Mouse (Mus musculus) common myeloid progenitor, adult 5-6 weeks (primary cell): ENCODE measurements around the gene Mitf. TPM values are rescaled to one million over a fixed set of nuclear protein-coding genes. Genes with fewer than 3 reads are reported as not detected.

Source experiments
- ATAC-seq: replicated peaks from 2 replicates; pipeline ENCODE4 v1.8.0; 2016; ENCODE audit warnings: low read depth, mild to moderate bottlenecking, moderate TSS enrichment, inconsistent platforms; ENCODE audit not compliant: poor library complexity, severe bottlenecking
- total RNA-seq: library from RNA; stranded (forward); fragments of 200-1000, 187-1606 nt; gene quantifications from 2 replicates; pipeline ENCODE4 v1.2.3, GENCODE M21; 2017

The Mitf gene
- total RNA-seq, result 4.5 and 6.3 TPM in 2 replicates

- ATAC-seq, result peak; percentile 98
Observed at GRCm38 (mm10) chr6:97806781-97807743, at the start of gene Mitf. TSS of gene Mitf (plus strand) at chr6:97807052.

GRCm38 (mm10) chr6:97757361-97757760, 49.5 kb upstream of the Mitf start:
- no peak for ATAC-seq

- no peak for ATAC-seq
Observed at GRCm38 (mm10) chr6:97758884-97759283, 48.0 kb upstream of the Mitf start.

- peak; percentile 87 for ATAC-seq
Observed at GRCm38 (mm10) chr6:97759301-97759700, 47.6 kb upstream of the Mitf start.

GRCm38 (mm10) chr6:97761326-97761725, 45.5 kb upstream of the Mitf start:
- no peak for ATAC-seq

DNA sequence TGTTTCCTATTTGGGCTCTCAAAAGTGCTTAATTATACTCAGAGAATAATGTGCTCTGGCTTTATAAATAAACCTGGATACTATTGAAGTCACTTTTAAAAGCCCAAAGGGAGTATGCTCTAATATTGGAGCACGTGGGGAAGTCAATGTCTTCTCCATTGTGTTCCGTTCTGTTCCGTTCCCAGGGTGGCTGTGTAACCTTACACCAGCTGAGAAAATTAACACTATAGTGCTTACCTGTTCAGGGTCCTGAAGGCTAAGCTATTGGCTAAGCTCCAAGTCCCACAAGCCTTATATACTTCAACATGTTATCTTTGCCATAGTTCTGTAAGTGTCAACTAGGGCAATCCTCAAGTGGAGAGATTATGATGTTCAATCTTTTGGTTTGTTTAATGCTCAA, 42.9 kb upstream of the Mitf start:
- ATAC-seq, result no peak

GRCm38 (mm10) chr6:97767836-97768235, 39.0 kb upstream of the Mitf start:
- no peak for ATAC-seq

DNA sequence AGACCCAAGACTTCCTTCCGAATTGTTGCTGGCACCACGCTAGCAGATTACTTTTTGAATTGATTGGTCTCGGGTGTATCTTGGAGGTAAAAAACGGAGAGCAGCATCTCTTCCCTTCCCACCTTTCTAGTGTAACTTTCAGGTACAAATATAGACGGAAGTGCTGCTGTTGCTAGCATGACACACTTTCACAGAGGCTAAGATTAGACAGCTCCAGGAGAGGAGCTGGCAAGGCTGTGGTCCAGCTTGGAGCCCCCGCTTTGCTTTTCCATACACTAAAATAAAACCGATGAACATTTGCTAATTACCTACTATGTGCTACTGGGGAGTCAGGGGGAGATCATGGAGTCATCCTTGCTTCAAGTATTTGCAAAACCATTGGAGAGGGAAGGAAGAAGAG, 37.3 kb upstream of the Mitf start:
- ATAC-seq, result no peak

DNA sequence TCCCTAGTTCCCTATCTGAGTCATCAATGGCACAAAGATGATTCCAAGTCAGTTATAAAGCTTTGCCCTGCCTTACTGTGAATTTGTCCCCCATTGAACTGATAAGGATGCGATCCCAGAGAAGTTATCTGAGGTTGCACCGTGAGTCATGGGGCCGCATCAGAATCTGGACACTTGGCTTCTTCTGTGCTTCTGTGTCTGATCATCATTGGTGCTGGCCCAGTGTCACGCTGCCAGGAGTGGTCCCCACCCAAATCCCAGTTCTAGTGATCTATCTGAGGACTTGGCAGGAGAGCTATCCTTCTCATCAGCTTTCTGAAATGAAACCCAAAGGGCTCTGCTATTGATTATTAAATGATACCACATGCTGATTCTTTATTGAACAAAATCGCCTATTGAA, 25.5 kb upstream of the Mitf start:
- no peak for ATAC-seq

- ATAC-seq, result no peak
Observed at GRCm38 (mm10) chr6:97782291-97782690, 24.6 kb upstream of the Mitf start.

GRCm38 (mm10) chr6:97786871-97787270, 20.0 kb upstream of the Mitf start:
- ATAC-seq, result no peak

DNA sequence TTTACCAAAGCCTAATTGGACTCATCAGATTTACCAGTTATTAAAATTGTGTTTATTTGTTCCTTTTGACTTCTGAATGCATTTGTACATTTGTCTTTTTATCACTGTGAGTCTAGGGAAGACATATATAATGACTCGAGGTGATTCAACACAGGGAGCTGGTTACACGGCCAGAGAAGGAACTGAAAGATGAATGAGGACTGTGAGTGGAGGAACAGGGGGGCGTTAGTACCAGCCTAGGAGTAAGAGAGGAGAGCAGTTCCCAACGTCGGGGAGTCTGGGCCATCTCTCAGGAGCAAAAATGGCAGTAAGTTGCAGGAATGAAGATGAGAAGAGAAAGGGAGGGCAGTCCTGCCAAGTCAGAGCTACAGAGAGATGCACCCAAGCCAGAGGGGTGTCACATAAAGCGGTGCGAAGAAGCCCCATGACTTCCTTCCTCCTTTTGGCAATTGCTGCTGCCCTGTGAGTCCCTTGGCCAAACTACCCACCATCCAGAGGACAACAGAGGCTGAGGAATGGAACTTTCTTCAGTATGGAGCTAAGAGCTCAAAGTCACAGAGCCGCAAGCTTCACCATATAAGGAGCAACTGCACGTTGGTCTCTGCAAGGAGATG, 18.4 kb upstream of the Mitf start:
- ATAC-seq, result peak; percentile 73

GRCm38 (mm10) chr6:97789700-97790099, 17.2 kb upstream of the Mitf start:
- no peak for ATAC-seq

GRCm38 (mm10) chr6:97792104-97792503, 14.7 kb upstream of the Mitf start:
- ATAC-seq, result 0 out of 2 replicates have a peak, but pooled peaks have one; percentile 56

GRCm38 (mm10) chr6:97795175-97795574, 11.7 kb upstream of the Mitf start:
- no peak for ATAC-seq

GRCm38 (mm10) chr6:97800615-97801014, 6.2 kb upstream of the Mitf start:
- no peak for ATAC-seq

- ATAC-seq, result no peak
Observed at GRCm38 (mm10) chr6:97806051-97806450, 801 bp upstream of the Mitf start.

DNA sequence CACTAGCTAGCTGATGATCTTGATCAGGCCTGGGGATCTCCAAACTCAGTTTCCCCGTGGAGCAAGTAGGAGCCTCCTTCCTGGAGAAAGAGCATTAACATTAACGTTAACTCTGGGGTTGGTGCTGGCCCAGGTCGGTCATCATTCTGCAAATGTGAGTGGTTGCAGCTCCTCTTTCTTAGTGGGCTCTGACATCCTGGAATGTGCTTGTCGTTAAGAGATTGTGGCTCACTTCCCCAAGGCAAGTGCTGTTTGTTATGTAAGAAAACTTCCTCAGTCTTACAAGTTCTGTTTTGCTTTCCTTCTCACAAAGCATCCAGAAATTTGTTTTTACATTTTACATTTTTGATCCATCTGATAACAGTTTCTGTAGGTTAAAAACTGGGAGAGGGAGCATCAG, 7.3 kb downstream of the Mitf start:
- ATAC-seq, result peak; percentile 68

DNA sequence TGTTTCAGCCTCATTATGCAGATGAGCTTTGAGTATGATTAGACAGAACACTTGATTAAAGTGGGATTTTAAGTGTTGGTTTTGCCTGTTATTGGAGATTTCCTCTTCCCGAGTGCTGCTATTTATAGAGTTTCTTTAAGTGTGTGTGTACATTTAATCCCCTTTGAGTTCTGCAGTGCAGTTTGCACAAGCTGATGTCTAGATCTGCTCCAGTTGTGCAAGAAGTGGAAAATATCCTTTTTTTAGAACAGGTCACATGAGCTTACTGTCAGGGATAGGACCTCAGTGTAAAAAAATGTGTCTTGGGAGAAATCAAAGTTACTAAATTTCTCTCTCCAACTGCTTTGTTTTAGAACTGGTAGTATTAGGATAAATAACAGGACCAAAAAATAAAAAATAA, 8.9 kb downstream of the Mitf start:
- no peak for ATAC-seq

- no peak for ATAC-seq
Observed at GRCm38 (mm10) chr6:97816806-97817205, 10.0 kb downstream of the Mitf start.

- peak; percentile 34 for ATAC-seq
Observed at GRCm38 (mm10) chr6:97818128-97818527, 11.3 kb downstream of the Mitf start.
